Mouse (Mus musculus): ENCODE measurements at regions not wholly inside any gene's neighbourhood (a gene's known extent, or its start where the extent isn't known, plus 50 kb on each side); places are given as distances from the start of the nearest gene placed in this dataset.

- H3K4me2 ChIP-seq: no peak overlapping the region
- no peak overlapping the region for H3K4me3 ChIP-seq (ENCODE audit: low read depth, low read length)
- H3K27me3 ChIP-seq (ENCODE audit: control insufficient read depth, insufficient read depth, low read length): no peaks in the 10 kb centered on the region
- no peaks in the 10 kb centered on the region for H3K9me3 ChIP-seq (ENCODE audit: control insufficient read depth, low read length)
- H3K27ac ChIP-seq (ENCODE audit: low read depth, low read length): no peak overlapping the region
- no peak overlapping the region for H3K9ac ChIP-seq (ENCODE audit: low read length)
- H3K4me1 ChIP-seq (ENCODE audit: control insufficient read depth, insufficient read depth, low read length): no peaks in the 10 kb centered on the region
- WGBS: 88% methylated on average over 1 of the region's 1 CpGs
- ATAC-seq (ENCODE audit: low FRiP score) (no peak), DNase-seq (ENCODE audit: low spot score, missing footprints) (no peak)
- no peaks in the 10 kb centered on the region for H3K36me3 ChIP-seq (ENCODE audit: control insufficient read depth, insufficient read depth, low read length)
Measured at GRCm38 (mm10) chr17:62436044-62436443, 445.1 kb downstream of the Efna5 start.

GRCm38 (mm10) chr17:62423476-62424385, 457.4 kb downstream of the Efna5 start:
- no peaks in the 10 kb centered on the region for H3K27me3 ChIP-seq (ENCODE audit: control insufficient read depth, insufficient read depth, low read length)
- WGBS: 80% methylated on average over 11 of the region's 11 CpGs

GRCm38 (mm10) chr17:62417584-62417983, 463.5 kb downstream of the Efna5 start:
- peak; percentile 21 for DNase-seq (ENCODE audit: low spot score, missing footprints)
- H3K36me3 ChIP-seq (ENCODE audit: control insufficient read depth, insufficient read depth, low read length): no peaks in the 10 kb centered on the region
- no peak for ATAC-seq (ENCODE audit: low FRiP score)
- no peaks in the 10 kb centered on the region for H3K9me3 ChIP-seq (ENCODE audit: control insufficient read depth, low read length)
- no peak overlapping the region for H3K4me3 ChIP-seq (ENCODE audit: low read depth, low read length)
- WGBS: 78% methylated on average over 8 of the region's 8 CpGs
- no peak overlapping the region for H3K9ac ChIP-seq (ENCODE audit: low read length)
- no peaks in the 10 kb centered on the region for H3K4me1 ChIP-seq (ENCODE audit: control insufficient read depth, insufficient read depth, low read length)
- no peak overlapping the region for H3K4me2 ChIP-seq
- H3K27ac ChIP-seq (ENCODE audit: low read depth, low read length): no peak overlapping the region
- H3K27me3 ChIP-seq (ENCODE audit: control insufficient read depth, insufficient read depth, low read length): no peaks in the 10 kb centered on the region

More at GRCm38 (mm10) chr17:62423476-62424385, 457.4 kb downstream of the Efna5 start:
- no peaks in the 10 kb centered on the region for H3K4me1 ChIP-seq (ENCODE audit: control insufficient read depth, insufficient read depth, low read length)
- no peak overlapping the region for H3K4me3 ChIP-seq (ENCODE audit: low read depth, low read length)
- H3K9ac ChIP-seq (ENCODE audit: low read length): no peak overlapping the region
- H3K4me2 ChIP-seq: no peak overlapping the region
- H3K9me3 ChIP-seq (ENCODE audit: control insufficient read depth, low read length): no peaks in the 10 kb centered on the region
- no peaks in the 10 kb centered on the region for H3K36me3 ChIP-seq (ENCODE audit: control insufficient read depth, insufficient read depth, low read length)
- ATAC-seq (ENCODE audit: low FRiP score): no peak
- DNase-seq (ENCODE audit: low spot score, missing footprints): peak; percentile 60
- H3K27ac ChIP-seq (ENCODE audit: low read depth, low read length): no peak overlapping the region

- 84% methylated on average over 4 of the region's 4 CpGs for WGBS
- H3K27me3 ChIP-seq (ENCODE audit: control insufficient read depth, insufficient read depth, low read length): no peaks in the 10 kb centered on the region
- ATAC-seq (ENCODE audit: low FRiP score) (no peak), DNase-seq (ENCODE audit: low spot score, missing footprints) (peak; percentile 6)
- no peaks in the 10 kb centered on the region for H3K9me3 ChIP-seq (ENCODE audit: control insufficient read depth, low read length)
- H3K9ac ChIP-seq (ENCODE audit: low read length): no peak overlapping the region
- no peak overlapping the region for H3K4me2 ChIP-seq
- no peaks in the 10 kb centered on the region for H3K36me3 ChIP-seq (ENCODE audit: control insufficient read depth, insufficient read depth, low read length)
- no peaks in the 10 kb centered on the region for H3K4me1 ChIP-seq (ENCODE audit: control insufficient read depth, insufficient read depth, low read length)
- H3K4me3 ChIP-seq (ENCODE audit: low read depth, low read length): no peak overlapping the region
- no peak overlapping the region for H3K27ac ChIP-seq (ENCODE audit: low read depth, low read length)
Measured at GRCm38 (mm10) chr17:62415152-62415551, 466.0 kb downstream of the Efna5 start.

- Histone ChIP-seq H3K4me3 (ENCODE audit: low read depth, low read length) (no peak overlapping the region), H3K36me3 (ENCODE audit: control insufficient read depth, insufficient read depth, low read length) (no peaks in the 10 kb centered on the region), H3K9me3 (ENCODE audit: control insufficient read depth, low read length) (no peaks in the 10 kb centered on the region), H3K4me2 (no peak overlapping the region), H3K27ac (ENCODE audit: low read depth, low read length) (no peak overlapping the region), H3K9ac (ENCODE audit: low read length) (no peak overlapping the region), H3K27me3 (ENCODE audit: control insufficient read depth, insufficient read depth, low read length) (no peaks in the 10 kb centered on the region), H3K4me1 (ENCODE audit: control insufficient read depth, insufficient read depth, low read length) (no peaks in the 10 kb centered on the region)
- WGBS: 87% methylated on average over 12 of the region's 12 CpGs
- ATAC-seq (ENCODE audit: low FRiP score) (no peak), DNase-seq (ENCODE audit: low spot score, missing footprints) (peak; percentile 41)
Measured at GRCm38 (mm10) chr17:62412666-62413180, 468.4 kb downstream of the Efna5 start.

GRCm38 (mm10) chr17:62403739-62404138, 477.4 kb downstream of the Efna5 start:
- no peaks in the 10 kb centered on the region for H3K36me3 ChIP-seq (ENCODE audit: control insufficient read depth, insufficient read depth, low read length)
- DNase-seq (ENCODE audit: low spot score, missing footprints): peak; percentile 59
- H3K9me3 ChIP-seq (ENCODE audit: control insufficient read depth, low read length): no peaks in the 10 kb centered on the region
- no peaks in the 10 kb centered on the region for H3K4me1 ChIP-seq (ENCODE audit: control insufficient read depth, insufficient read depth, low read length)
- no peaks in the 10 kb centered on the region for H3K27me3 ChIP-seq (ENCODE audit: control insufficient read depth, insufficient read depth, low read length)
- ATAC-seq (ENCODE audit: low FRiP score): no peak
- H3K9ac ChIP-seq (ENCODE audit: low read length): no peak overlapping the region
- H3K4me2 ChIP-seq: no peak overlapping the region
- no peak overlapping the region for H3K4me3 ChIP-seq (ENCODE audit: low read depth, low read length)
- no peak overlapping the region for H3K27ac ChIP-seq (ENCODE audit: low read depth, low read length)
- WGBS: 91% methylated on average over 1 of the region's 1 CpGs

GRCm38 (mm10) chr17:62393355-62394006, 487.6 kb downstream of the Efna5 start:
- no peaks in the 10 kb centered on the region for H3K9me3 ChIP-seq (ENCODE audit: control insufficient read depth, low read length)
- no peak overlapping the region for H3K4me2 ChIP-seq
- H3K9ac ChIP-seq (ENCODE audit: low read length): no peak overlapping the region
- ATAC-seq (ENCODE audit: low FRiP score) (no peak), DNase-seq (ENCODE audit: low spot score, missing footprints) (peak; percentile 51)
- 92% methylated on average over 8 of the region's 8 CpGs for WGBS
- no peaks in the 10 kb centered on the region for H3K36me3 ChIP-seq (ENCODE audit: control insufficient read depth, insufficient read depth, low read length)
- H3K27me3 ChIP-seq (ENCODE audit: control insufficient read depth, insufficient read depth, low read length): no peaks in the 10 kb centered on the region
- H3K4me1 ChIP-seq (ENCODE audit: control insufficient read depth, insufficient read depth, low read length): no peaks in the 10 kb centered on the region
- no peak overlapping the region for H3K4me3 ChIP-seq (ENCODE audit: low read depth, low read length)
- no peak overlapping the region for H3K27ac ChIP-seq (ENCODE audit: low read depth, low read length)

- H3K27me3 ChIP-seq (ENCODE audit: control insufficient read depth, insufficient read depth, low read length): no peaks in the 10 kb centered on the region
- H3K9ac ChIP-seq (ENCODE audit: low read length): no peak overlapping the region
- no peak overlapping the region for H3K4me3 ChIP-seq (ENCODE audit: low read depth, low read length)
- ATAC-seq (ENCODE audit: low FRiP score): no peak
- H3K4me2 ChIP-seq: no peak overlapping the region
- WGBS: 88% methylated on average over 16 of the region's 16 CpGs
- no peaks in the 10 kb centered on the region for H3K36me3 ChIP-seq (ENCODE audit: control insufficient read depth, insufficient read depth, low read length)
- peak; percentile 77 for DNase-seq (ENCODE audit: low spot score, missing footprints)
- no peaks in the 10 kb centered on the region for H3K9me3 ChIP-seq (ENCODE audit: control insufficient read depth, low read length)
- no peaks in the 10 kb centered on the region for H3K4me1 ChIP-seq (ENCODE audit: control insufficient read depth, insufficient read depth, low read length)
- H3K27ac ChIP-seq (ENCODE audit: low read depth, low read length): no peak overlapping the region
Measured at GRCm38 (mm10) chr17:62384053-62384452, 497.1 kb downstream of the Efna5 start.

GRCm38 (mm10) chr17:62378868-62379417, 502.2 kb downstream of the Efna5 start:
- no peak for ATAC-seq (ENCODE audit: low FRiP score)
- Histone ChIP-seq H3K27ac (ENCODE audit: low read depth, low read length) (no peak overlapping the region), H3K27me3 (ENCODE audit: control insufficient read depth, insufficient read depth, low read length) (no peaks in the 10 kb centered on the region), H3K4me2 (no peak overlapping the region), H3K36me3 (ENCODE audit: control insufficient read depth, insufficient read depth, low read length) (no peaks in the 10 kb centered on the region), H3K4me1 (ENCODE audit: control insufficient read depth, insufficient read depth, low read length) (no peaks in the 10 kb centered on the region), H3K4me3 (ENCODE audit: low read depth, low read length) (no peak overlapping the region), H3K9ac (ENCODE audit: low read length) (no peak overlapping the region), H3K9me3 (ENCODE audit: control insufficient read depth, low read length) (no peaks in the 10 kb centered on the region)
- DNase-seq (ENCODE audit: low spot score, missing footprints): peak; percentile 17
- 84% methylated on average over 8 of the region's 8 CpGs for WGBS
